ENCODE assay signal across 22 mouse cellular contexts in the genomic region with DNA sequence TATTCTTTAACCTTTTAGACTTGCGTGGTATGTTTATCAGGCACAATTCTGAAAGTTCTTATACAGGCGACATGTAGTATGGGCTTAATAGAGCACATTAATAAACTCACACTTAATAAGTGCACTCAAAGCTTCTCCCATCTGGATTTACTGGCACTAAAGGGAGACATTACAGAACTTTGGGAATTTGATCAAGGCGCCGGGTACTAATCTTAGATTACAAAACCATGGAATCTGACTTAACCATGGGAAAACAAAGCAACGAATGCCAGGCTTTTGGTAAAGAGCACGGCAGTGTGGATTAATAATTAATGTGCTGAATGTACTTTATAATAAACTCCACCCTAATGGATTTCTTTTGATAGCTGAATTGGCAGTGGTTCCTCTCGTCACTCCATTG.
"Had no signal": no experiment of that assay in that cellular context is flagged by ENCODE, and none has a peak within 500 bp of the region (broad histone marks: within the 10 kb centered on the region; RNA-seq: fewer than 3 reads in every experiment).

No protein-coding gene starts in this region.

- H3K4me1 ChIP-seq: intestine, embryonic 15.5 days; limb, embryonic 10.5 days; limb, embryonic 13.5 days; midbrain, embryonic 10.5 days; midbrain, embryonic 13.5 days; neural tube, embryonic 13.5 days had no signal

- H3K9ac ChIP-seq: intestine, embryonic 15.5 days; limb, embryonic 13.5 days; liver, embryonic 14.5 days; liver, postnatal 0 days; midbrain, embryonic 13.5 days; neural tube, embryonic 13.5 days had no signal

- DNase-seq: kidney, adult 18-20 months; kidney, adult 9 months; kidney, postnatal 14 days; kidney, postnatal 4 days; layer of hippocampus, adult 9-11 months; liver; liver, postnatal 0 days; retina, postnatal 1 day; thymus, adult 18-20 months; thymus, postnatal 36 days had no signal

- H3K36me3 ChIP-seq: intestine, embryonic 15.5 days; limb, embryonic 10.5 days; limb, embryonic 13.5 days; midbrain, embryonic 10.5 days; midbrain, embryonic 13.5 days; neural tube, embryonic 13.5 days had no signal

- H3K4me2 ChIP-seq: intestine, embryonic 15.5 days; limb, embryonic 13.5 days; midbrain, embryonic 13.5 days; neural tube, embryonic 13.5 days had no signal

- H3K27me3 ChIP-seq: intestine, embryonic 15.5 days; limb, embryonic 13.5 days; megakaryocyte, embryonic 14.5 days; midbrain, embryonic 13.5 days; neural tube, embryonic 13.5 days had no signal

- H3K9me3 ChIP-seq: intestine, embryonic 15.5 days; limb, embryonic 10.5 days; limb, embryonic 13.5 days; midbrain, embryonic 10.5 days; midbrain, embryonic 13.5 days; neural tube, embryonic 13.5 days had no signal

- H3K4me3 ChIP-seq: intestine, embryonic 15.5 days; layer of hippocampus, adult 2 months; limb, embryonic 10.5 days; limb, embryonic 13.5 days; megakaryocyte, embryonic 14.5 days; midbrain, embryonic 10.5 days; midbrain, embryonic 13.5 days; myocyte; neural tube, embryonic 13.5 days had no signal

- H3K27ac ChIP-seq: intestine, embryonic 15.5 days; layer of hippocampus, adult 2 months; limb, embryonic 10.5 days; limb, embryonic 13.5 days; liver, embryonic 14.5 days; macrophage; midbrain, embryonic 10.5 days; midbrain, embryonic 13.5 days; neural tube, embryonic 13.5 days had no signal

- ATAC-seq: intestine, embryonic 15.5 days; liver, postnatal 0 days; midbrain, embryonic 13.5 days; midbrain, embryonic 16.5 days had no signal
